Mouse (Mus musculus) embryo, embryonic 11 days (tissue): ENCODE measurements around the gene Tbc1d8b.
A peak's percentile ranks its signal among the peaks of the same experiment; 100 is the strongest.

ENCODE experiments used
- DNase-seq: peaks from one replicate; pipeline ENCODE4 v3.0.0-alpha.2; 2015

Tbc1d8b gene

DNA sequence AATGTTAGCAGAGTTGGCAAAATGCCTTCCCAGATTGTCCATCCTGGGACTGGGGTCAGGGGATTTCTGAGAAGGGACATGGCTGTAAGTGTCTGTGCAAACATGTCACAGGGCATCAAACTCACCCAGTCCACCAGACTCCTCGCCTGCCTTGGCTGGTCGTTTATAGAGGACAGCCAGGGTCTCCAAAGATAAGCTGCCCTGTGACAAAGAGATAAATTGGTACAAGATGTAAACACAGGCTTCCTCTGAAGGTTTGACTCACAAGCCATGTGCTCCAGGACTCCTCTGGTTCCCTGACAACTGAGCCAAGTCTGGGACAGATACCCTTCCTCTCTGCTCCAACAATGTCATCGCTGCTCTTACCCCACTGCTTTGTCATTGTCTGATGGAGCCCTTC lies 96.2 kb downstream of the Tbc1d8b start:
- DNase-seq = no peak

DNA sequence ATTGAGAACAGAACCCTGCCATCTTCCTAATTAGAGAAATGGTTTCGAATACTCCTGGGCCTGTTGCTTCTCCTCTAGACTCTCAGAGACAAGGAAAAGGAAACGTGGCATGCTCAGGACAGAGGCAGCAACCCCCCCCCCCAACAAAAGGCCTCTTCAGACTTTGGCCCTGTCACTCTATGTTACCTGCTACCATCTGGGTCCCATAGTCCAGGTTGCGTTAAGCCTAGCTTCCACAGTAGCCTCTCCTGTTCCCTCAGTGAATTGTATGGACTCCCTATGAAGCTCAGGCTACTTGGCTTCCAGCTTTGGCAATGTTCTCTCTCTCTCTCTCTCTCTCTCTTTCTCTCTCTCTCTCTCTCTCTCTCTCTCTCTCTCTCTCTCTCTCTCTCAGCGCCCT lies 96.8 kb downstream of the Tbc1d8b start:
- no peak for DNase-seq

DNA sequence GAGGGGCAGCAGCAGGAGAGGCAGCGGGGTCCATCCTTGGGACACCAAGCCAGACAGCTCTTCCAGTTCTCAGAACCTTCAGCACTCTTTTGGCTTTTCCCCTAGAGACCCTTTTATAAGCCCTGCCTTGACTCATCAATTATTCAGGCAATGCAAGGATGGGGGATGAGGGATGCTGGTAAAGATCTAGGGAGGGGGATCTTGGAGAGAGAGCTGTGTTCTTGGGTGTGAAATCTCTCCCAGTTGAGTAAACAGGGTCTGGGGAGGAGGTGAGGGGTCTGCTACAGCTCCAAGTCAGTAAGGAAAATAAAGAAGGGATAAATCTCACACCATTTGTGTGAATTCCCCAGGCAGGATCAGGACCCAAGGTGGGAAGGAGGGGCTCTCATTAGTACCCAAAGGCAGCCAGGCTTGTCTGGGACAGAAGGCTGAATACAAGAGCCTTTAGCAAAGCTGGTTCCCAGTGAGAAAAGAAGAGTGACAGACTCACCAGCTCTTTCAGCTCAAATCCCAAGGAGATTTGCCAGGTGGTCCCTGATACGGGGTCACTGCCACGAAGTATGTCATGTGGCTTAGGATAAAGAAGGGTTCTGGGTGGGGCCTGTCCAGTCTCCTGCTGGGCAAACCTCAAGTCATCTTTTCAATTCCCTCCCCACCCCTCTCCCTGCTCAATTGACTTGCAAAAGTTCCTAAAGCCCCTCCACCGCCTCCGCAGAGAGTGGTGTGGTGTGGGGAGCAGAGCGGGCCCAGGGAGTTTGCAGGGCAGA lies 97.7 kb downstream of the Tbc1d8b start, which contains the start of gene Ripply1:
Gene Ripply1 (minus strand): TSS at position 76 of the 767 bp plus-strand sequence.
- peak; percentile 13 for DNase-seq

DNA sequence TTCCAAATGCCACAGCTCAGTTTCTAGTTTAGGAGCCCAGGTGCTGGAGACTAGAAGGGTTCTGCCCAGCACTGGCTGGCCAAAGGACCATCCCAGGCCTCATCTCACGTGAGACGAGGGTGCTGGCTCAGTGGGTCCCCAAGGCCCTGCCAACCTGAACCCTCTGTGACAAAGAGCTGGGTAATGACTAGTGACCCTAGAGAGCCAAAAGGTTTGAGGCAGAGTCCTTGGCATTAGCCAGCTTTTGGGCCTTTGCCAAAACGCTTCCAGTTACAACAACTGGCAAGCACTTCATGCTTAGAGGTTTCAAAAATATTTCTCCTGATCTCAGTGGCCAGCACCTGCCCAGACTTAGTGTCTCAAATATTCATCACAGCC lies 98.2 kb downstream of the Tbc1d8b start:
- DNase-seq = no peak

DNA sequence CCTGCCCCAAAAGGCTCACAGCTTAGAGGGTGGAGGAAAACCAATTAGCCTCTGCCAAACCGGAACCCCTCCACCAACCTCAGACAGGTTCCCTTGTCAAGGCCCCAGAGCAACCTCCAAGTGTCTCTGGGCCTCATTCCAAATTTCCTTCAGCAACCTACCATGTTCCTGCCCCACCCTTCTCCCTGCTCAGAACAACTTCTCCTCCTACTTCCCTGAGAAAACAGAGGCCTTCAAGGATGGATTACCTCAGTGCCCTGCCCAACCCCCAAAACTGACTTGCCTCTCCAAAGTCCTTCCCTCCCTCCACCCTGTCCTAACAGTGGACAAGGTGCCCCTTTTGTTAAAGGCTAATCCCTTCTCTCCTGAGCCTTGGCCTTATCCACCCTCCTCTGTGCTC lies 101.0 kb downstream of the Tbc1d8b start:
- DNase-seq = no peak

DNA sequence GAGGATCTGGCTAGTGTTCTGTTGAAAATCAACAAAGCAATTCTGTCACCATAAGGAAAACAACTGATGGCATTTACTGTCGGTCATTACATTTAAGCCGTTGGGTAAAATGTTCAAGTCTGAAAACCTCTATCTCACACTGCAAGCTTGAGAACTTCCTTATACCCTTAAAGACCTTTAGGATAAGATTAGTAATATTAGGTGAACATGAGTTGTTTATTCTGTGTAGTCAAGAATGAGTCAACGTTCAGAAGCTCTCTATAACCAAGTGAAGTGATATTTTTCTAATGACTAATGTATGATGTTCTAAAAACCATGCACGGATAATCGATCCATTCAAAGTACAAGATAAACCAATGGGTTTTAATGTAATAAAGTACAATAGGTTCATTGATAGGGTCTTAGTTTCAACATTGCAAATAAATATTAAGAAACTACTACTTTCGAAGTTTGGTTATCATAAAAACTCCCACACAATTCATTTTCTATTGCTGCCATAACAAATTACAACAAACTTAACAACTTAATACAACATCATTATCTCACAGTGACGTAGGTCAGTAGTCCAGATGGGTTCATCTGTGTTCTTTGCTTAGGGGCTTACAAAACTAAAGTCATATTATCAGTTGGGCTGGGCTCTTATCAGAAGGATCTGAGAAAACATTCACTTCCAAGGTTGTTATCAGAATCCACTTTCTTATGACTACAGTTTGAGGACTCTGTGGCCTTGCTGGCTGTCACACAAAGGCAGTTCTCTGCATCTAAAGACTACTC lies 109.5 kb downstream of the Tbc1d8b start:
- DNase-seq = no peak

DNA sequence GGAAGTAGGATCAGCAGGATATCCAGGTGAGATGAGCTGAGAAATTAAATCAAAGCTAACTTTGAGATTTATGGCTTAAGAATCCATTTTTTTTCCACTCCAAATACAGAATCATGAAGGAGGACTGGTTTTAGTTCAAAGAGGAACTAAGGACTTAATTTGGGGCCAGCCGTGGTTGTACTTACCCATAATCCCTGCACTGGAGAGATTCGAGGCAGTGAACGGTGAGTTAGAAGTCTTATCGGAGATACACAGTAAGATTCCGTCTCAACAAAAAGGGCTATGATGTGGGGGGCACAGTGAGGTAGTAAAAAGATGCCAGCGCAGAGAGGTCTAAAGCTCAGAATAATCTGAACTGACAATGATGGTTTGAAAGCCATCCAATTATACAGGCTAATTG lies 111.2 kb downstream of the Tbc1d8b start:
- no peak for DNase-seq

DNA sequence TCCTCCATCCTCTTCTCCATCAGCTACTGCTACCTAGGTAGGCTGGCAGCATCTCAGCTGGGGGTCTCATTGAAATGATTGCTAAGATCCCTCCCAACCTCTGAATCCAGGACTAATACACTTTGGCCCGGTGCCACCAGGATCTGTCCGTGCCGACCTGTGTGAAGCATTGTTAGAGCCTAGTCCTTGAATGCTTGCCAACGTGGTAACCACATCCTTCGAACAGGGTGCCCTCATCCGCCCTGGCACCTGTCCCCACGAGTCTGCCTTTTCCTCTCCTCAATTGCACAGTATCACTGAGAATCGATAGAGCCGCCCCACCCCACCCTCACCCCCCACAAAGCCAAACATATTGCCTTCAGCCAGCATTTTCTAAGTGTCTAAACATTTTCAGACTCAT lies 113.1 kb downstream of the Tbc1d8b start:
- DNase-seq = no peak

DNA sequence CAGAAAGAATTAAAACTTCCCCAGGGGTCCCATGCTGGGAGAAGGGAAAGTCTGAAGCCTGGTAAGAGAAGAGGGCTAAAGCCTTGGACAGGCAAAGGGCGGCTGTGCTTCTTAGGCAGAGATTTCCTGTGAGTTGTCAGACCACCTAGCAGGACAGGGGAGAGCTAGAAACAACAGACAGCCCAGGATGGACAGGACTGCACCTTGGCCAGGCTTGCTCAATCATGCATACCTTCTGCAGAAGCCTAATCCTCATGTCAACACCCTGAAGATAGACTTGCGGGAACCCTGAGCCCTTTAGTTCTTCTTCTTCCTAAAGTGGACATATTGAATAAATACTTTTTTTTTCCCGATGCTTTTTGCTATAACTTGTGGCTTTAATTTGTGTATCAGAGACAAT lies 115.2 kb downstream of the Tbc1d8b start:
- DNase-seq = no peak

DNA sequence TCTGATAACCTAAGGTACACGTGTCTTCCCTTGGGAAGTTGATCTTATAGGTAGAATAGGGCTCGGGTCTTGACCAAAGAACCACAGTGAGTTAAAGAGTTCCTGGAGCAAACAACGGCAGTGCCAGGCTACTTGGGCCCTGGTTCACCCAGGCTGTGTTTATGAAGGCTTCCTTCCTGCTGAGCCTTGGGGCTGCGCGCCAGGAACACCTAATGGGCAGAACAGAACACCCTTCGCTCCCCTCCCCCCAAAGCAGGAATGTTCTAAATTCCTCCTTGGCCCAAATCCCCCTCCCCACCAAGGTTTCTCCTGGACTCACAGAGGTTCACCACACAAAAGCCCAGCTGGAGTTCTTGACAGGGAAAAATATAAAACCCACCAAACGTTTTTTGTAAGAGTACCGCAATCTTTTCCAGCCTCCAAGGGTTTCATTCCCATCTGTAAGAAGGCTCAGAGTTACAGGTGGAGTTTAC lies 115.6 kb downstream of the Tbc1d8b start, which contains the start of gene Cldn2:
Gene Cldn2 (plus strand): TSS at position 423 of the 473 bp plus-strand sequence.
- no peak for DNase-seq
